Mouse (Mus musculus) neural tube, embryonic 11.5 days (tissue): ENCODE data around the gene Pdcd2l. TPM values are rescaled to one million over a fixed set of nuclear protein-coding genes. Genes with fewer than 3 reads are reported as not detected.
"Not testable (repeated sequence)": the region's sequence is repeated elsewhere in the genome, so short reads cannot be mapped to it uniquely, and the experiment has no call there.

Experiments
- ATAC-seq: fragments of 200-750 bp; cut with Nextera tagmentation; 2 replicates; pipeline ENCODE4 v1.8.0; 2017; ENCODE audit warnings: moderate number of reproducible peaks, mild to moderate bottlenecking, moderate TSS enrichment, moderate library complexity; ENCODE audit not compliant: insufficient read depth, low FRiP score, low TSS enrichment
- DNase-seq: peaks from one replicate; pipeline ENCODE4 v3.0.0-alpha.2; 2015; ENCODE audit warnings: low spot score
- H3K27ac ChIP-seq: fragments of 300-500 bp; sonication (generic); 2 replicates; pipeline ENCODE4 v1.5.1; 2014; ENCODE audit warnings: low read depth, mild to moderate bottlenecking, low read length
- H3K27me3 ChIP-seq: fragments of 300-500 bp; sonication (generic); 2 replicates; pipeline ENCODE4 v1.6.1; 2014; ENCODE audit warnings: mild to moderate bottlenecking, low read length, mixed read lengths; ENCODE audit not compliant: control insufficient read depth, insufficient read depth
- H3K36me3 ChIP-seq: fragments of 300-500 bp; sonication (generic); 2 replicates; pipeline ENCODE4 v1.6.1; 2014; ENCODE audit warnings: mild to moderate bottlenecking, low read length, moderate library complexity, mixed read lengths; ENCODE audit not compliant: control insufficient read depth, insufficient read depth
- H3K4me1 ChIP-seq: fragments of 300-500 bp; sonication (generic); 2 replicates; pipeline ENCODE4 v1.6.1; 2014; ENCODE audit warnings: low read length, mixed read lengths; ENCODE audit not compliant: control insufficient read depth, insufficient read depth
- H3K4me2 ChIP-seq: fragments of 300-500 bp; sonication (generic); 2 replicates; pipeline ENCODE4 v1.6.1; 2014; ENCODE audit warnings: low read depth, mild to moderate bottlenecking, moderate library complexity
- H3K4me3 ChIP-seq: fragments of 300-500 bp; sonication (generic); 2 replicates; pipeline ENCODE4 v1.5.1; 2014; ENCODE audit warnings: low read depth, low read length
- H3K9ac ChIP-seq: fragments of 300-500 bp; sonication (generic); 2 replicates; pipeline ENCODE4 v1.6.1; 2014; ENCODE audit warnings: mild to moderate bottlenecking, low read length
- H3K9me3 ChIP-seq: fragments of 300-500 bp; sonication (generic); 2 replicates; pipeline ENCODE4 v1.6.1; 2016; ENCODE audit warnings: low read length; ENCODE audit not compliant: control insufficient read depth
- WGBS: fragments of 180-500 bp; shearing (Covaris S2); extraction: QIAGEN DNeasy Blood & Tissue Kit; methylation state at CpG from one replicate; pipeline ENCODE4 v1.1.7; 2014; 5-methylcytosine and 5-hydroxymethylcytosine counted together
- polyA plus RNA-seq: library from polyadenylated mRNA; unstranded; fragments of >200 nt; fragmentation: Nextera tagmentation; extraction: Ambion mirVana; gene quantifications from 2 replicates; pipeline ENCODE4 v1.2.1, GENCODE M21; 2014

The Pdcd2l gene
- polyA plus RNA-seq, 1 experiment from 2014 or later: 64.4 TPM

- no peak overlapping the region for H3K4me2 ChIP-seq
- H3K27me3 ChIP-seq: no peaks in the 10 kb centered on the region
- peaks cover 24% of the 10 kb centered on the region for H3K36me3 ChIP-seq
- no peak overlapping the region for H3K9ac ChIP-seq
- H3K9me3 ChIP-seq: no peaks in the 10 kb centered on the region
- no peak overlapping the region for H3K27ac ChIP-seq
- WGBS: 93% methylated on average over 9 of the region's 9 CpGs
- ATAC-seq (no peak), DNase-seq (no peak)
- no peak overlapping the region for H3K4me3 ChIP-seq
- no peaks in the 10 kb centered on the region for H3K4me1 ChIP-seq
These were observed 25.3 kb upstream of the Pdcd2l start for GRCm38 (mm10) chr7:34221594-34222250.

GRCm38 (mm10) chr7:34218496-34218895 is 22.0 kb upstream of the Pdcd2l start:
- WGBS: 87% methylated on average over 1 of the region's 1 CpGs
- H3K4me3 ChIP-seq: no peak overlapping the region
- H3K27ac ChIP-seq: no peak overlapping the region
- no peak overlapping the region for H3K4me2 ChIP-seq
- no peaks in the 10 kb centered on the region for H3K9me3 ChIP-seq
- H3K36me3 ChIP-seq: peaks cover 27% of the 10 kb centered on the region
- no peak overlapping the region for H3K9ac ChIP-seq
- H3K4me1 ChIP-seq: no peaks in the 10 kb centered on the region
- H3K27me3 ChIP-seq: no peaks in the 10 kb centered on the region
- DNase-seq: no peak
- no peak for ATAC-seq

- H3K4me1 ChIP-seq: no peaks in the 10 kb centered on the region
- WGBS: 91% methylated on average over 10 of the region's 10 CpGs
- H3K9me3 ChIP-seq: no peaks in the 10 kb centered on the region
- no peak for ATAC-seq
- H3K27me3 ChIP-seq: no peaks in the 10 kb centered on the region
- no peak overlapping the region for H3K9ac ChIP-seq
- H3K4me3 ChIP-seq: no peak overlapping the region
- no peak overlapping the region for H3K27ac ChIP-seq
- no peak for DNase-seq
- H3K4me2 ChIP-seq: no peak overlapping the region
- H3K36me3 ChIP-seq: peaks cover 27% of the 10 kb centered on the region
These were observed 20.0 kb upstream of the Pdcd2l start for GRCm38 (mm10) chr7:34216474-34216873.

GRCm38 (mm10) chr7:34215481-34215880 is 19.0 kb upstream of the Pdcd2l start:
- ATAC-seq: no peak
- peaks cover 25% of the 10 kb centered on the region for H3K36me3 ChIP-seq
- DNase-seq: no peak

GRCm38 (mm10) chr7:34214644-34215043 is 18.2 kb upstream of the Pdcd2l start:
- H3K27me3 ChIP-seq: no peaks in the 10 kb centered on the region
- H3K27ac ChIP-seq: no peak overlapping the region
- no peak overlapping the region for H3K4me2 ChIP-seq
- no peaks in the 10 kb centered on the region for H3K9me3 ChIP-seq
- H3K4me1 ChIP-seq: no peaks in the 10 kb centered on the region
- DNase-seq (no peak), ATAC-seq (no peak)
- WGBS: 92% methylated on average over 8 of the region's 8 CpGs
- no peak overlapping the region for H3K4me3 ChIP-seq
- no peak overlapping the region for H3K9ac ChIP-seq
- H3K36me3 ChIP-seq: peaks cover 22% of the 10 kb centered on the region

More at GRCm38 (mm10) chr7:34215481-34215880, 19.0 kb upstream of the Pdcd2l start:
- Histone ChIP-seq H3K9me3 (no peaks in the 10 kb centered on the region), H3K4me3 (no peak overlapping the region), H3K4me1 (no peaks in the 10 kb centered on the region), H3K4me2 (no peak overlapping the region), H3K27me3 (no peaks in the 10 kb centered on the region), H3K27ac (no peak overlapping the region), H3K9ac (no peak overlapping the region)
- WGBS: 87% methylated on average over 9 of the region's 9 CpGs

GRCm38 (mm10) chr7:34213281-34213680 is 16.8 kb upstream of the Pdcd2l start:
- 95% methylated on average over 7 of the region's 7 CpGs for WGBS
- ATAC-seq (no peak), DNase-seq (no peak)
- peaks cover 28% of the 10 kb centered on the region for H3K36me3 ChIP-seq
- no peak overlapping the region for H3K4me3 ChIP-seq
- H3K9me3 ChIP-seq: no peaks in the 10 kb centered on the region
- no peak overlapping the region for H3K9ac ChIP-seq
- no peaks in the 10 kb centered on the region for H3K4me1 ChIP-seq
- H3K4me2 ChIP-seq: no peak overlapping the region
- no peak overlapping the region for H3K27ac ChIP-seq
- H3K27me3 ChIP-seq: no peaks in the 10 kb centered on the region

GRCm38 (mm10) chr7:34208027-34208745 is 11.7 kb upstream of the Pdcd2l start:
- Histone ChIP-seq H3K36me3 (peaks cover 48% of the 10 kb centered on the region), H3K9me3 (no peaks in the 10 kb centered on the region), H3K27me3 (no peaks in the 10 kb centered on the region), H3K4me1 (no peaks in the 10 kb centered on the region), H3K9ac (no peak overlapping the region), H3K27ac (no peak overlapping the region), H3K4me3 (no peak overlapping the region), H3K4me2 (no peak overlapping the region)
- 96% methylated on average over 9 of the region's 9 CpGs for WGBS
- ATAC-seq: no peak
- DNase-seq: no peak

- Histone ChIP-seq H3K27ac (no peak overlapping the region), H3K4me1 (no peaks in the 10 kb centered on the region), H3K4me3 (no peak overlapping the region), H3K9me3 (no peaks in the 10 kb centered on the region), H3K36me3 (peaks cover 48% of the 10 kb centered on the region), H3K27me3 (no peaks in the 10 kb centered on the region), H3K9ac (no peak overlapping the region), H3K4me2 (no peak overlapping the region)
- DNase-seq: no peak
- ATAC-seq: no peak
- WGBS: 92% methylated on average over 6 of the region's 6 CpGs
These were observed 9.9 kb upstream of the Pdcd2l start for GRCm38 (mm10) chr7:34206331-34206730.

- peaks cover 33% of the 10 kb centered on the region for H3K36me3 ChIP-seq
- H3K9ac ChIP-seq, H3K9me3 ChIP-seq, H3K4me2 ChIP-seq, H3K4me3 ChIP-seq, H3K4me1 ChIP-seq, H3K27ac ChIP-seq, H3K27me3 ChIP-seq, DNase-seq, ATAC-seq: not testable (repeated sequence)
- WGBS: 93% methylated on average over 10 of the region's 10 CpGs
These were observed 5.7 kb upstream of the Pdcd2l start for GRCm38 (mm10) chr7:34202147-34202546.
